Mouse (Mus musculus): ENCODE measurements around the gene Ctr9. TPM values are rescaled to one million over a fixed set of nuclear protein-coding genes. Genes with fewer than 3 reads are reported as not detected.

Ctr9 gene
- polyA plus RNA-seq, 1 experiment from 2014 or later = 85.3 TPM

Other genes starting within 250 kb of the Ctr9 start
- 30.6 and 33.2 TPM in 2 replicates for gene Rnf141, start 184.5 kb upstream of the Ctr9 start, polyA plus RNA-seq (2014; fragmentation: Nextera tagmentation; extraction: Ambion mirVana)
- 2.1 and 2.8 TPM in 2 replicates for gene Lyve1, start 165.7 kb upstream of the Ctr9 start, polyA plus RNA-seq (2014; fragmentation: Nextera tagmentation; extraction: Ambion mirVana)
- 1.6 and 1.7 TPM in 2 replicates for gene Mrvi1, start 46.5 kb upstream of the Ctr9 start, polyA plus RNA-seq (2014; fragmentation: Nextera tagmentation; extraction: Ambion mirVana)
- 1,722 and 1,856 TPM in 2 replicates for gene Eif4g2, start 54.1 kb downstream of the Ctr9 start, polyA plus RNA-seq (2014; fragmentation: Nextera tagmentation; extraction: Ambion mirVana)